Mouse (Mus musculus) ES-CJ7 (cell line): Measurements from ENCODE around the gene Zfp319.
"Not testable (repeated sequence)": the region's sequence is repeated elsewhere in the genome, so short reads cannot be mapped to it uniquely, and the experiment has no call there.

Experiments
- DNase-seq: peaks from one replicate; pipeline ENCODE4 v3.0.0; 2011; ENCODE audit warnings: low read depth, low spot score

Zfp319 gene

DNA sequence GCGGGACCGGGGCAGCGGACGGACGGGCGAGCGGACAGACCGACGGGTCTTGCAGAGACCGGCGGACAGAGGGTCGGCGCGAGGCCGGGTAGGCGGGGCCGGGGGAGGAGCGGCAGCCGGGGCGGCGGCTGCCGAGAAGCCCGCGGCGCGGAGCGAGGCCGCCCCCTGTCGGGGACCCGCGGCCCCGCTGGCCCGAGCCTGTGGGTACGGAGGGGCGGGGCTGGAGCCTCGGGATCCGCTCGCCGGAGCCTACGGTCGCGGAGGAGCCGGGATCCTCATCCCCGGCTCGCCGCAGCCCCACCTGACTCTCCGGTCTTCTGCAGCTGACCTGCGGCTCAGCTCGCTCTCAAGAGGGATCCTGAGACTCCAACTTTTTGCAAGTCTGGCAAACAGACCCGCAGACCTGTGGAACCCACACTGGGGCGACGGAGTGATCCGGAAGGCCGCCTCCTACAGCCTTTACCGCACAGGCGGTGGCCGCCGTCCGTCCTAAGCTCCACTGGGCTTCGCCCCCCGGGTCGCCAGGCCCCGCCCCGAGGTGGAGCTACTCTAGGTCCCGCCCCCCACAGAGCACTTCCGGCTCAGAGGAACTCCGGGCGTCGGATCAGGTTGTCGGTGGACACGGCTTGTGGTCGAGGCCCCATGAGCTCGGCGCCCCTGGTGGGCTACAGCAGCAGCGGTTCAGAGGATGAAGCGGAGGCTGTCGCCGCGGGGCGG, at the start of gene Zfp319, which contains the start of gene Usb1:
Zfp319 (minus strand) TSS at position 231 of the 717 bp plus-strand sequence.
Usb1 (plus strand) TSS at position 565 of the 717 bp plus-strand sequence.
- DNase-seq: peak; percentile 97

DNA sequence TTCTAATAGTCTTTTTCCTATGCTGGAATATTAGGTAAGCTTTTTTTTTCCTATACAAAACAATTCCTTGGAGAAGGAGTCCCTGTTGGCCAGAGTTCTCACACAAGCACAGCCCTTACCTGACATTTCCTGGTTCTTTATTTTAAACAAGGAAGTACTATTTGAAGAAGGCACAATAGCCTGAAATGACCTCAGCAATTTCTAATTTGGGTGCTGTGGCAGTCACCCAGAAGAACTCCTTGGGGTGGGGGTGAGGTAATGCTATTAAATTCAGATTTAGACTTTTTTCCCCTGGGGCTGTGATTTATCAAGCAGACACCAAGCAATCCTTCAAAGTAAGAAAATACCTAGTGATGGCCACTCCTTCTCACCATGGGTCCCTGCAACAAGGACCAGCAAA, 49.2 kb upstream of the Zfp319 start:
- no peak for DNase-seq

DNA sequence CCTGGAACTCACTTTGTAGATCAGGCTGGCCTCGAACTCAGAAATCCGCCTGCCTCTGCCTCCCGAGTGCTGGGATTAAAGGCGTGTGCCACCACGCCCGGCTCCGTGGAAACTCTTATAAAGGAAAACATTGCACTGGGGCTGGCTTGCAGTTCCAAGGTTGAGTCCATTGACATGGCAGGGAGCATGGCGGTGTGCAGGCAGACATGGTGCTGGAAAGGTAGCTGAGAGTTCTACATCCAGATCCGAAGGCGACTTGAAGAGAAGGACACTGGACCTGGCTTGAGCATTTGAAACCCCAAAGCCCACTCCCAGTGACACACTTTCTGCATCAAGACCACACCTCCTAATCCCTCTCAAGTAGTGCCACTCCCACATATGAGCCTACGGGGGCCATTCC, 47.2 kb upstream of the Zfp319 start:
- DNase-seq: not testable (repeated sequence)

DNA sequence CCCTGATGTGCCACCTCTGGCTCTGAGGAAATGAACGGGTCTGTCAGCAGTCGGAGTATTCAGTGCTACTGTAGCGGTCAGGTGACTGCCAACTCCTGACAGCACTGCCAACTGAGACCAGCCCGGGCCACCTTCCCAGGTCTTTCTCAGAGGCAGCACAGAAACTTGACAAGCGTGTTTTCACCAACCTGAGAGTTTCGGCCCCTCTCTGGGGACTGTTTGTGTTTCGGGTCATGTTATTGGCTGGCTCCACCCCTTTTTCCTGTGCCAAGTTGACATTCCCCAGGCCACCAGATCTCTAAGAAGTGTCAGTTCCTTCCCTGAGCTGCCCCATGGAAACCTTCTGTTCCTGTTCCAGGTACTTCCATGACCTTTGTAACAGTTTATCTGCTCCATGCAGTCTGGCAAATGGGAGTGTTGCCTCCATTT, 46.1 kb upstream of the Zfp319 start:
- no peak for DNase-seq

DNA sequence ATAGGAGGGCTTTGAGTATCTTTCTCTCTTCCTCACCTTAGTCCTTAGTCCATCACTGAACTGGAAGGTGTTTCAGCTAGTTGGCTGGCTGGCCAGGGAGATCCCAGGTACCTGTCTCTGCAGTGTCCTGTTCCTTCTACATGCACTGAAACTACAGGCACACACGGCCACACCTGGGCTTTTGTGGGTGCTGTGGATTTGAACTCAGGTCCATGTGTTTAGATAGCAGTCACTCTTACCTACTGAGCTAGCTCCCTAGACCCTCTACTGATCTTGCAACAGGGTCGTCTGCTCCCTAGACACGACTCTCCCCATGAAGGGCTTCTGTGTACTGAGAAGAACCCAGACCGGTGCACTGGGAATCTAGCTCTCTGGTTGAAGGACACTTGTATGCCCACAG, 45.4 kb upstream of the Zfp319 start:
- no peak for DNase-seq

DNA sequence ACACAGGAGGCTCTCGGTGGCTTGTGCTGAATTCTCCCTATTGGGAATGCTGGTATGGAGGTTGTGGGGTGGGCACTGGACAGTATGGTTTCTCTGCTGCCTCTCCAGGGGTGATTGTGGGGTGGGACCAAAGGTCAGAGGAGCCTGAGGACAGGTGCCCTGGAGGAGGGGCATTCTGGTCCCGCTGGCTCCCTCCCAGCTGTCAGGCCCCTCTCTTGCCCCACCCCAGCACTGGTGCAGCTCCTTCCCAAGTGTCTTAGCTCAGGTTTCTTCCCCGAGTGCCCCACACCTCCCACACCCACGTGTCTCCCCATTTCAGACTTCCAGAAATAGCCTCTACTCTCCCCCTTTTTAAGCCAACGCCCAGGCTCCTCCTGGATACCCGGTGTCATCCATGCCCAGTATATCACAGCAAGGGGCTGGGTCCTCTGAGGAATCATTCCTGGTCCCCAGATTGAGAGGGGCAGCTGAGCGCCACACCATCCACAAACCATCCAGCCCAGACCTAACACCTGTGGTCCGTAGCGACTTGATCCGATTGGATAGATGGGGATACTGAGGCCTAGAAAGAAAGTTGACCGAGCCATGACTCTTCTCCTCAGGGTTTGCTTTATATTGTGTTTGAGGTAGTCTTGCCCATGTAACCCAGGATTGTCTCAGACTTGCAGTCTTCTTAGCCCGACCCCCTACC, 44.7 kb upstream of the Zfp319 start:
- DNase-seq: no peak

DNA sequence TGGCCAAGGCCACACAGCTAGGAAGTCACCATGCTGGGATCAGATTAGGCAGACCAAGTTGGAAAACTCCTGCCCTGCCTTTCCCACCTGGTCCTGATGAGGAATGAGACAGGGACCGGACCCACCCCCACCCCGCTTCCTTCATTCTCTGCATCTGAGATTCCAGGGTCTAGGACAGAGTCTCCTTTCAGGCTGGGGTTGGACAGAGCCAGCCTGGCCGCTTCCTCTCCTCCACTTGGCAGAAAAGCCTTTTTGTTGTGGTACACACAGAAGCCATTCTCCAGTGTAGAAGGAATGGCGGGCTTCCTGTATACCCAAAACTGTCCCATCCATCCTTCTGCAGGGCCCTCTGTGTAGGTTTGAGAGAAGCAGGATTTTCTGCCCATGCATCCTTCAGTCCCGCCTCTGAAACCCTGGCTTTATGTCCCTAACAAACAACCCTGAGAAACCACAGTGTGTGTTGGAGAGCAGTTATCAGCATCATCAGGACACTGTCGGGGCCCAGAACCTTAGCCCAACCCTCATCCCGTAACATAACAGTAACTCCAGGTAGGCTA, 43.7 kb upstream of the Zfp319 start:
- DNase-seq: no peak

DNA sequence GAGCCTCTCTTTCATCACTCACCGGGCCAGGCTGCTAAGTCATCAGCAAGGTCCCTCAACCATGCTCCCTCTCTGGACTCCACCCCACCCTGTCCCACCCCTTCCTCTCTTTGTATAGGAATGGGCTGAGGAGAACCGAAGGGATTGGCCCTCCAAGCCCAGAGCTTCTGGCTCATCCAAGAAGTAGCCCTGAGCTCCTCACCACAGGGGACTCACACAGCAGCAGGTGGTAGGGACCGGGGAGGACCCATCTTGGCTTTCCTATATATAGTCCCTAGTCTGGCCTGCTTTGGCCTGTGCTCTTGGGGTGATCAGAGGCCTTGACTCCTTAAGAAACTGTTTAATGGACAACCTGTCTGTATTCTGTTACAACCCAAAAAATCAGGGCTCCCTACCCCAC, 42.7 kb upstream of the Zfp319 start:
- DNase-seq: no peak

DNA sequence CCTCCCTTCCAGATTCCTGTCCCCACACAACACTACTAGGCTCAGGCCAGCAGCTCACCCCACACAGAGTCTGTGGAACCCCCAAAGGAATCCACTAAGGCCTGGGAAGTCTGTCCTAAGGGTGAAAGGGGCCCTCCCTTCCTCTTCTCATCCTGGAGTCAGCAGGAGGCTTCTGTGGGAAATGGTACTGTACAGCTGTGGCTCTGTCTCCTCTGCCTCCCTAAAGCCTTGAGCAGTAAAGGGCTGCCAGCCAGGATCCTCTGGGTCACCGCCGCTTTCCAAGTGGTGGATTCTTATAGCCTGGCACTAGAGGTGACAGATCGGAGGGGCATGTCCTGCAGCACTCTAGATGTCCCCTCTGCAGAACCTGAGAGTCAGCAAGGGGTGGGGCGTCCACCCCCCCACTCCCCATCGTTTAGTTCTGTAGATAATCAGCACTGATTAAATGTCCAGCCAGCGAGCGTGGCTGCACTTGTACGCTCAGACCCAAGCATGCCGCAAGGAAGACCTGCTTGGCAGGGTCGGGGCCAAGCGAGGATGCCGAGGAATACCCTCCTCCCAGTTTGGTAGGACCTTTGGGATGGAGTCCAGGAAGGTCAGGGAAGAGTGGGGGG, 41.7 kb upstream of the Zfp319 start:
- no peak for DNase-seq

DNA sequence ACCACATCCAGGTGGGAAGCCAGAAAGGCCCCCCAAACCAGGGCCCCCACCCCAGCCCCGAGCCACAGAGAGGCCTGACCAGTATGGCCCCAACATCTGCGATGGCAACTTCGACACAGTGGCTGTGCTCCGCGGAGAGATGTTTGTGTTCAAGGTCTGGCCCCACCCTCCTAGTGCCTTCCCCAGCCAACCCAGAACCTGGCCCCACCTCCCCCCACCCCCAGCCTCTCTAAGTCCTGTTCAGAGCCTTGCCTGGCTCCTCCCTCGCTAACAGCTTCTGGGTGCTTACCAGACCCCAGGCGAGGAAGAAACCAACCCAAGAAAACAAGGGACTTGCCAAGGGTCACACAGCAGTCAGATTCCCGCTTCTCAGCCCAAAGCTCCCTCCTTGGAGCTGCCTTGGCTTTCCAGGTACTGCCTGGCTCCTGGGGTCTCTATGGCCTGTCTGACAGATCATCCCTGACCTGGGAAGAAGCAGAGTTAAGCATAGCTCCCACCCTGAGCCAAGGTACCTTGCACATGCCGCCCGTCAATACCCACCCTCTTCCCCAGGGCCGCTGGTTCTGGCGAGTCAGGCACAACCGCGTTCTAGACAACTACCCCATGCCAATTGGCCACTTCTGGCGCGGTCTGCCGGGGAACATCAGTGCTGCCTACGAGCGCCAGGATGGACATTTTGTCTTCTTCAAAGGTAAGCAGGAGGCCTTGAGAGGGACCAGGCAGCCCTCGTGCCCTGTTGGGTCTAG, 38.0 kb upstream of the Zfp319 start:
- DNase-seq: peak; percentile 87

DNA sequence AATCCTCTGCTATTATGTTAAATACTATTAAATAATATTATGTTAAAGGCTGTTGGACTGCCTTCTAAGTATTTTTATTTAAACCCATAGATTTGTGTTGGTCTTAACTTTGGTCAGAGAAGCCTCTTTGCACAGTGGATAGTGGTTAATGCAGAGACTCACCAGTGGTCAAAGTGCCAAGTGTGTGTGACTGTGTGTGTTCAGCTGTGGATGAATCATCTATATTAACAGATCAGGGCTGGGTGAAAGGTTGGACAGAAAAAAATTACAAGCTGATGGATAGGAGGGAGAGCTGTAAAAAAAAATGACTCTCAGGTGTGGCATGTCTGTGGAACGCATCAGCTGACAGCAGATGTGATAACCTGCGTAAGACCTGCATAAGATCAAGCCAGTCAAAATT, 32.1 kb upstream of the Zfp319 start:
- no peak for DNase-seq

DNA sequence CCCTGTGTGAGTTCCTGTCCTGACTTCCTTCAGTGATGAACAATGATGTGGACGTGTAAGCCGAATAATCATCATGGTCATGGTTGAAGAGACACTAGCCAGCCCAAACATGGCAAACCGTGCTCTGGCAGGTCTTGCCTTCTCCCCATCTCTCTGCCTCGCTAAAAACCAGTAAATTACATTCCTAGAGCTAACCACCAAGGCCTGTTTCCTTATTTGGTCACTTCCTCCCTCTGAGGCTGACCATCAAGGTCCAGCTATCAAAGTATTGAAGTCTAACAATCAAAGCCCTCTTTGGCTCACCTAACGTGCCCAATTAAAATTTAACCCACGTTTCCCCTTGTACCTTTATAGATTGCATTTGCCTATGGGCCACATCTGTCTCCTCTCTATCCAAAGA, 30.5 kb upstream of the Zfp319 start:
- DNase-seq: no peak

DNA sequence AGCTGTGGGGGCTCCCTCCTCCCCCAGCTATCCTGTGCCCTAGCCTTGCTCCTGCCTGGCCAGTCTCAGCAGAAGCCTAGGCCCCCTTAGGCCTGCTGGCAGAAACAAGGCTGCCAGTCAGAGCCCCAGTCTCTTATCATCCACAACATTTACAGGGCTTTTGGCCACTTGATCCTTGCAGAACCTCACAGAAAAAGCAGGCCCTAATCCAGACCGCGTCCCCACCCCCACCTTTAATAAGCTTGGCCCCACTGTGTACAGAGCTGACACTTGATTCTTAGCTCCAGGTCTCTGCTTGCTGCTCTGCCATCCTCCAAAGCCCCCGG, 29.2 kb upstream of the Zfp319 start:
- no peak for DNase-seq

DNA sequence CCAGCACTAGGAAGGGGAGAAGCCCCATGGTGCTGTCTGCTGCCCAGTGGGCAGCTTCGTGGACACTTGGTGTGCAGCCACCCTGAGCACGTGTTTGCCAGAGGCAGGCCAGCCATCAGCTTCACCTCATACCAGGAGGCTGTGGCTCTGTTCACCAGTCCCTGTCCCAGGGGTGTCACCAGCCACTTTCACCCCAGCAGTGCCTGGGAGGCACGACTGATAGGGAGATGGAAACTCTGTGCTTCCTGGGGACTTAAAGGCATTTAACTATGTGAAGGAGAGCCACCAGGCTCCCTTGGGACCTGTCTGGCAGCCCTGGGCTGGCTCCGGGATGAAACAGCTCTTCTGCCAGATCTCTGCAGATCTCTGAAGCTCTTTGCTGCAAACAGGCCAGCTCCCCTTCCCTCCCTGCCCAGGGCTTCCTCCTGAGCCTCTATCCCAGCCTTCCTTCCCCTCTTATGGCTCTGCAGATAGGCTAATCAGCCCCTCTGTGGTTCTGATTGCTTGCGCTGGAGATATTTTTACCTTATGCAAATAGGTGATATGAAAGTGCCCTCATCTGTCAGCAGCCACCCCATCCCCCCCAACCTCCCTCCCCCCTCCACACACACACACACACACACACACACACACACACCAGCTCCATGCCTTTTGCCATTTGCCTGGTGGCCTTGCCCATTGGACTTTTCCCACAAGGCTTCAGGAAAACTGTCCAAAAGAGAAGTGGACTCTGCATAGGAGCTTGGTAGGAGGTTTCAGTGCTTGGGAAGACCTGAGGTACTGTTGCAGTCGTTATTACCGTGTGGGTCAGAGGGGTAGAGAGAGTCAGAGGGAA, 28.6 kb upstream of the Zfp319 start:
- DNase-seq: no peak

DNA sequence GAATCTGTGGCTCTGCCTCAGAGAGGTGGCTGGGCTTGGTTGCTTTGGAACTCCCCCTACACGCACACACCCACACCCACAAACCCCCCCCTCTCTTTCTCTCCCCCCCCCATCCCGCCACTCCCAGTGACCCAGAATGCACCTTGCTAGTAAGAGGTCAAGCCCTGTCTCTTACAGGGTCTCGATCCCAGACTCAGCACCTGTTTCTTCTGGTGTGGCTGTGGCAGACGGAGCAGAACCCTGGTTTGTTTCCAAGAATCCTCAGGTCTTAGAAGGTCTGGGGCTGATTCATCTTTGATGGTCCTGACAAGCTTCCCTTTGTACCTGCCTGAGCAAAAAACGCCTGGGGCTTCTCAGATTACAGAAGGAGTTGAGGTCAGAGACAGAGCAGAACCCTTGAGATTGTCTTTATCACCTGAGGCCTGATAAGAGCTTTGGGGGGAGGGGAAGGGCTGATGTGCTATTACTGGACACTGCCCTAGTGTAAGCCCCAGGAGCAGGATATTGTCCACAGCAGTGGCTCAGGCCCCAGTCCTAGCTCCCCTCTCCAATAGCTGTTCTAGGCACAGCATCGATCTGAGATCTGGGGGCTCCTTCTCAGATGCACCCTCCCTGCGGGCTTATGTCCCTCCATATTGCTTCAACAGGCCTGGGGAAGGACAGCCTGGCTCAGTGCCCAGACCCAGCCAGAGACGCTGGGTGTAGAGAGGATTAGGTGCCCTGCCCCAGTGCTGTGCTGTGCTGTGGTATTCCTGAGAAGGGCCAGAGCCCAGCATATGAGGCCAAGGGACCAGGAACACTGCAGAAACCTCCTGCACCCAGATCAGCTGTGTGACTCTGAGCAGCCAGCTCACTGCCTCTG, 27.0 kb upstream of the Zfp319 start:
- no peak for DNase-seq

DNA sequence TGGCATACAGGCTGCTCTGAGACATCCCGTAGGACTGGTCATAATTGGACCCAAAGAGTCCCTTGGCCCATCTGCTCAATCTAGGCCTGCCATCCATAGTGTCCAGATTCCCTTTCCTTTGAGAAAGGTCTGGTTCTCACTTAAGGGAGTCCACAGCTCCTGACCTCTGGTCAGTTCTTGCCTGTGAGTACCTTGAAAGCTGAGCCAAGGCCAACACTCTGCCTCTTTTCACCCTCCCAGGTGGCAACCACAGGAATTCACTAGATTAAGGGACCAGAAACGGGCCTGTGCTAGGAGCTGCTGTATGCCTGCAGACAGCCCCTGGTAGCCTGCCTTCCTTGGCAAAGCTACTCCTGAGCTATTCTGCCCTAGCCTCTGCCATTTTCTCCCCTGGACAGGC, 22.9 kb upstream of the Zfp319 start:
- no peak for DNase-seq

DNA sequence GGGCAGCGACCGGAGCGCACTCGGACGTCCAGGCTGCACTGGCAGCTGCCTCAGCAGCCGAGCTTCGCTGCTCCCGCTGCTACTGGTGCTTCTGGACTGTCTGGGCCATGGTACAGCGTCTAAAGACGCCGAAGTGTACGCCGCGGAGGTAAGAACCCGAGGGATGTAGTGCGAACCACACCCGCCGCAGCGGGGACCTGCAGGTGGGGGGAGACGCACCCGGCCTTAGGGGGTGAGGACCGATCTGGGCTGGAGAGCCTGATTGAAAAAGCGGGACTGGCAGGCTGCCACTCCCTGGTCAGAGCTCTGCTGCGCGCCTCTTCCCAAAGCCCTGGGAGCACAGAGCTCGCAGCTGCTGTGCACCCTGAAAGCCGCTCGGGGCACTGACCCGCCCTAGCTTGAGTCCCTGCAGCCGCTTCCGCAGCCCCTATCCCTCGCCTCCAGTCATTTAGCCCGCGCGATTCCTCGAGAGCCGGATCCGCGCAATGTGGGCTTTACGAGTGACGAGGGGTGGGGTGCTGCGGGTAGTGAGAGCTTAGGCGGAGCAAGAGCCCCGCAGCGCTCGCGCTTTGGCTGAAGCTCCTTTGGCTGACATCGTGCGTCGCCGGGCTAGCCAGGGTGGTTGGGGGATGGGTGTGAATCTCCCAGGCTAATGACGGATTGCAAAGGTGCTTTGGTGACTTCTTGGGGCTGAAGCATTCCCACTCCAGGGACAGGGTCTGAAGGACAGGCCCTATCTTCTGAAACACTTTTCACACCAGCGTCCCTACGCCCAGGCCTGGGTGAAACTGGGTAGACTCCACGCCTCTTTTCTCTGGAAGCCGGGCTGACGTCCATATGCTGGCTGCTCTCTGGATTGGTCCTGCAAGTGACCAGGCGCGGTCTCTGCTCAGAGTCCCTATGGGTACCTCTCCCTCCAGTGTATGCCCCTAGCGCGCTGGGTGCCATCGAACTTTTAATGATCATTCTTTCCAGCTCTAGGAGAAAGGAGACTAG, 21.4 kb upstream of the Zfp319 start:
- DNase-seq: peak; percentile 69

DNA sequence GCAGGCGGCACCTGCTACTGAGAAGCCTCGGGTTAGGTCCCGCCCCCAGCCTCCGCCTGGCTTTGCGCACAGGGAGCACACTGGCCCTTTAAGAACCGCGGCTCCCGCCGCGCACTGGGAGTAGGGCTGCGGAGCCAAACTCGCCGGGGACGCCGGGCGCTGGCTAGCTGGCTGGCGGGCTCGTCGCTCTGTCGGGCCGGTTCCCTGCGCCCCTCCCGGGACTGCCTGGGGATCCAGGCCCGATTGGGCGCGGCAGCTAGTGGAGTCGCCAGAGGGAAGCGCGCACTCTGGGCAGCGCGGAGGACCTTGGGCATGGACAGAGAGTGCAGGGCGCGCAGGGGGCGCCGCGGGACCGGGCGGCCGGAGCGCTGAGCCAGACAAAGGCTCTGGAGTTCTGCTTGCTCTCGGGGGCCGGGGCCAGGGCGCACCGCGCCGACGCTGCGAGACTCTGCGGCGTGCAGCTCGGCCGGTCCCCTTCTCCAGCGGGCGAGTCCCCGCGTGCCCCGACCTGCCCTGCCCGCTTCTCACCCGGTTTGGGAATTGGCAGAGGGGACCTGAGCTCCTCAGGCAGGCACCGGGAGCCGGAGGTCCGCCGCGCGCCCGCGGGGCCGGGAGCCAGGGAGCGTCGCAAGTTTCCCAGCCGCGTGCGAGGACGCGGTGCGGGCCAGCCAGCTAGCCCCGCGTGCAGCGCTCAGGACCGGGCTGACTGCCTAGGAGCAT, 20.6 kb upstream of the Zfp319 start, which contains the start of gene Mmp15:
Mmp15 (plus strand) TSS at position 118 of the 720 bp plus-strand sequence.
- DNase-seq: peak; percentile 83
